Comparison of ENCODE assay signal across 19 mouse cellular contexts in the genomic region with DNA sequence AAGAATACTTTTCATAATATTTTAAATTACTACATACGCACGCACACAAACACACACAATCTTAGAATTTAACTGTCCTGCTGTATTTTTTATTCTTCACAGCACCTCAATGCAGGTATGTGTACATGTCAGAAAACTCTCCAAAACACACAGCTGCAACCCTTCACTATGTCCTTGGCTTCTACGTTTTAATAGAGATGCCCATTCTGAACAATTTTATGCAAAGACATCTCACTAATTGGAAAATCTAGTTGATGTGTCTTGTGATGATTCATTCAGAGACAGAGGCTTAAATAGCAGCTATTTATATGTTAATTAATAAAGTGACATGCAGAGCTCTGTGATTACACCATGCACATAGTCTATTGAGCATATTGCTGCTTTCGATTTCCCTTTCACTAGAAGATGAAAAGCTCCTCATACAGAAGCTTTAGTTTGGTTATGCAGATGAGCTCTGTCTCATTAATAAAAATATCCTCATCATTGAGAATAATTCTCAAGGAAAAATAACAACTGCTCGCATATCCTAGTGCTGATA.
DNase-seq lines count a peak whose midpoint lies in the region; ATAC-seq and TF ChIP-seq lines count a peak whose summit lies in the region.
"Had no signal": no experiment of that assay in that cellular context is flagged by ENCODE, and none has a peak within 500 bp of the region (broad histone marks: within the 10 kb centered on the region; RNA-seq: fewer than 3 reads in every experiment).

No protein-coding gene starts in this region.

- no peak for TF ChIP-seq CTCF in forebrain, postnatal 0 days (IDR thresholded peaks at IDR 0.05; ENCODE audit: low read depth)
- TF ChIP-seq CTCF in gastrocnemius, adult 2 months (IDR thresholded peaks at IDR 0.05), result no peak

- no peak overlapping the region for H3K27ac ChIP-seq in neural tube, embryonic 13.5 days (replicated peaks)
- no peak overlapping the region for H3K27ac ChIP-seq in neural tube, embryonic 15.5 days (replicated peaks)
- no peak overlapping the region for H3K27ac ChIP-seq in forebrain, postnatal 0 days (ENCODE audit: low read depth, low read length)
- no peak overlapping the region for H3K27ac ChIP-seq in midbrain, embryonic 13.5 days
- H3K27ac ChIP-seq in heart, embryonic 10.5 days, result no peak overlapping the region
- no peak overlapping the region for H3K27ac ChIP-seq in gastrocnemius, adult 2 months
- H3K27ac ChIP-seq: embryonic facial prominence, embryonic 13.5 days; stomach, embryonic 15.5 days had no signal

- no peaks in the 10 kb centered on the region for H3K9me3 ChIP-seq in neural tube, embryonic 13.5 days
- H3K9me3 ChIP-seq in neural tube, embryonic 15.5 days (replicated peaks), result no peaks in the 10 kb centered on the region
- no peaks in the 10 kb centered on the region for H3K9me3 ChIP-seq in forebrain, postnatal 0 days (ENCODE audit: low read length)
- no peaks in the 10 kb centered on the region for H3K9me3 ChIP-seq in midbrain, embryonic 13.5 days
- no peaks in the 10 kb centered on the region for H3K9me3 ChIP-seq in heart, embryonic 10.5 days
- H3K9me3 ChIP-seq: embryonic facial prominence, embryonic 13.5 days; stomach, embryonic 15.5 days had no signal

- no peaks in the 10 kb centered on the region for H3K36me3 ChIP-seq in neural tube, embryonic 13.5 days
- H3K36me3 ChIP-seq in neural tube, embryonic 15.5 days, result no peaks in the 10 kb centered on the region
- no peaks in the 10 kb centered on the region for H3K36me3 ChIP-seq in forebrain, postnatal 0 days (ENCODE audit: insufficient read depth)
- no peaks in the 10 kb centered on the region for H3K36me3 ChIP-seq in midbrain, embryonic 13.5 days
- no peaks in the 10 kb centered on the region for H3K36me3 ChIP-seq in heart, embryonic 10.5 days
- H3K36me3 ChIP-seq: embryonic facial prominence, embryonic 13.5 days; stomach, embryonic 15.5 days had no signal

- ATAC-seq in neural tube, embryonic 13.5 days (ENCODE audit: low read depth), result peak; percentile 85
- ATAC-seq in neural tube, embryonic 15.5 days (ENCODE audit: low FRiP score), result no peak
- ATAC-seq in forebrain, postnatal 0 days, result peak; percentile 84
- ATAC-seq in midbrain, embryonic 13.5 days, result peak; percentile 84
- ATAC-seq: activated CD4-positive, CD25-positive, alpha-beta regulatory T cell, adult 4 months; Patski had no signal

- no peaks in the 10 kb centered on the region; the same call in 1 of the 2 replicates for H3K4me1 ChIP-seq in neural tube, embryonic 13.5 days (replicated peaks)
- H3K4me1 ChIP-seq in neural tube, embryonic 15.5 days, result no peaks in the 10 kb centered on the region
- H3K4me1 ChIP-seq in forebrain, postnatal 0 days (ENCODE audit: insufficient read depth), result no peaks in the 10 kb centered on the region
- 0 out of 2 replicates have a peak, but pooled peaks cover 4% of the 10 kb centered on the region for H3K4me1 ChIP-seq in midbrain, embryonic 13.5 days (replicated peaks)
- no peaks in the 10 kb centered on the region for H3K4me1 ChIP-seq in heart, embryonic 10.5 days
- H3K4me1 ChIP-seq: embryonic facial prominence, embryonic 13.5 days; stomach, embryonic 15.5 days had no signal

- intact Hi-C loops in gastrocnemius, adult 2 months (cut with DNase I), result no loop called here

- H3K4me3 ChIP-seq in neural tube, embryonic 13.5 days, result no peak overlapping the region
- no peak overlapping the region for H3K4me3 ChIP-seq in neural tube, embryonic 15.5 days (replicated peaks)
- no peak overlapping the region for H3K4me3 ChIP-seq in forebrain, postnatal 0 days (ENCODE audit: low read depth, low read length)
- H3K4me3 ChIP-seq in midbrain, embryonic 13.5 days (replicated peaks), result no peak overlapping the region
- no peak overlapping the region for H3K4me3 ChIP-seq in heart, embryonic 10.5 days
- H3K4me3 ChIP-seq in gastrocnemius, adult 2 months, result no peak overlapping the region
- H3K4me3 ChIP-seq: embryonic facial prominence, embryonic 13.5 days; stomach, embryonic 15.5 days had no signal

- H3K4me2 ChIP-seq in neural tube, embryonic 13.5 days, result no peak overlapping the region
- H3K4me2 ChIP-seq in neural tube, embryonic 15.5 days, result no peak overlapping the region
- no peak overlapping the region for H3K4me2 ChIP-seq in forebrain, postnatal 0 days (ENCODE audit: low read depth)
- H3K4me2 ChIP-seq in midbrain, embryonic 13.5 days (replicated peaks), result no peak overlapping the region
- H3K4me2 ChIP-seq: embryonic facial prominence, embryonic 13.5 days; stomach, embryonic 15.5 days had no signal

- H3K27me3 ChIP-seq in neural tube, embryonic 13.5 days, result no peaks in the 10 kb centered on the region
- no peaks in the 10 kb centered on the region for H3K27me3 ChIP-seq in neural tube, embryonic 15.5 days (replicated peaks)
- no peaks in the 10 kb centered on the region for H3K27me3 ChIP-seq in forebrain, postnatal 0 days (ENCODE audit: insufficient read depth, low read length)
- H3K27me3 ChIP-seq in midbrain, embryonic 13.5 days, result no peaks in the 10 kb centered on the region
- H3K27me3 ChIP-seq in heart, embryonic 10.5 days (ENCODE audit: insufficient read depth, poor library complexity, severe bottlenecking), result no peaks in the 10 kb centered on the region
- H3K27me3 ChIP-seq: embryonic facial prominence, embryonic 13.5 days; Patski; stomach, embryonic 15.5 days had no signal

- peak; percentile 7 for DNase-seq in forebrain, postnatal 0 days
- no peak for DNase-seq in lung, adult 18-20 months
- DNase-seq in heart, embryonic 10.5 days (ENCODE audit: low spot score), result no peak
- no peak for DNase-seq in ovary, postnatal 36 days (ENCODE audit: low spot score)
- DNase-seq in gastrocnemius, adult 2 months, result no peak
- DNase-seq: adrenal gland, postnatal 25 days; cerebellum, adult 9-10 months; kidney, adult 8-10 months; kidney, postnatal 4 days; lung, postnatal 4 days; right cerebral cortex, postnatal 14 days; thymus, adult 2 months had no signal

- 58% methylated on average over 5 of the region's 5 CpGs for WGBS in neural tube, embryonic 13.5 days
- 52% methylated on average over 5 of the region's 5 CpGs for WGBS in neural tube, embryonic 15.5 days
- 14% methylated on average over 5 of the region's 5 CpGs for whole genome bisulfite sequencing in forebrain, postnatal 0 days
- 53% methylated on average over 5 of the region's 5 CpGs for WGBS in midbrain, embryonic 13.5 days
- WGBS in heart, embryonic 10.5 days, result 82% methylated on average over 5 of the region's 5 CpGs

- H3K9ac ChIP-seq in neural tube, embryonic 13.5 days, result no peak overlapping the region
- no peak overlapping the region for H3K9ac ChIP-seq in neural tube, embryonic 15.5 days (replicated peaks)
- no peak overlapping the region for H3K9ac ChIP-seq in forebrain, postnatal 0 days
- no peak overlapping the region for H3K9ac ChIP-seq in midbrain, embryonic 13.5 days (replicated peaks)
- H3K9ac ChIP-seq: embryonic facial prominence, embryonic 13.5 days; stomach, embryonic 15.5 days had no signal
